Mouse (Mus musculus) midbrain, postnatal 0 days (tissue): Measurements from ENCODE around the gene Tcf25. TPM values are rescaled to one million over a fixed set of nuclear protein-coding genes. Genes with fewer than 3 reads are reported as not detected.

Experiments used
- ATAC-seq: fragments of 200-750 bp; cut with Nextera tagmentation; 2 replicates; pipeline ENCODE4 v1.8.0; 2017; ENCODE audit warnings: moderate number of reproducible peaks, mild to moderate bottlenecking, moderate TSS enrichment, moderate library complexity; ENCODE audit not compliant: low FRiP score
- DNase-seq: peaks from one replicate; pipeline ENCODE4 v3.0.0-alpha.2; 2015; ENCODE audit warnings: low spot score
- H3K27ac ChIP-seq: fragments of 300-500 bp; sonication (generic); 2 replicates; pipeline ENCODE4 v1.5.1; 2014; ENCODE audit warnings: low read depth, mild to moderate bottlenecking, low read length, mixed read lengths
- H3K27me3 ChIP-seq: fragments of 300-500 bp; sonication (generic); 2 replicates; pipeline ENCODE4 v1.6.1; 2014; ENCODE audit warnings: low read length, control low read depth, mixed read lengths; ENCODE audit not compliant: insufficient read depth
- H3K36me3 ChIP-seq: fragments of 300-500 bp; sonication (generic); 2 replicates; pipeline ENCODE4 v1.6.1; 2014; ENCODE audit warnings: low read length, control low read depth, mixed read lengths; ENCODE audit not compliant: insufficient read depth
- H3K4me1 ChIP-seq: fragments of 300-500 bp; sonication (generic); 2 replicates; pipeline ENCODE4 v1.6.1; 2014; ENCODE audit warnings: mild to moderate bottlenecking, control low read depth, antibody characterized with exemption, low read length, mixed read lengths; ENCODE audit not compliant: insufficient read depth
- H3K4me2 ChIP-seq: fragments of 300-500 bp; sonication (generic); 2 replicates; pipeline ENCODE4 v1.6.1; 2014; ENCODE audit warnings: low read depth, mild to moderate bottlenecking, low read length, mixed read lengths; ENCODE audit not compliant: poor library complexity, severe bottlenecking
- H3K4me3 ChIP-seq: fragments of 300-500 bp; sonication (generic); 2 replicates; pipeline ENCODE4 v1.5.1; 2014; ENCODE audit warnings: low read depth, mild to moderate bottlenecking, low read length, moderate library complexity
- H3K9ac ChIP-seq: fragments of 300-500 bp; sonication (generic); replicated peaks from 2 replicates; pipeline ENCODE4 v1.6.1; 2014; ENCODE audit warnings: mild to moderate bottlenecking, low read length, moderate library complexity, mixed read lengths; ENCODE audit not compliant: poor library complexity, severe bottlenecking
- H3K9me3 ChIP-seq: fragments of 300-500 bp; sonication (generic); 2 replicates; pipeline ENCODE4 v1.6.1; 2016; ENCODE audit warnings: low read length, control low read depth
- CTCF ChIP-seq: IDR thresholded peaks from 2 replicates; pipeline ENCODE4 v1.5.1; 2016; ENCODE audit warnings: antibody characterized with exemption, mild to moderate bottlenecking
- WGBS: fragments of 180-500 bp; shearing (Covaris S2); extraction: QIAGEN DNeasy Blood & Tissue Kit; methylation state at CpG from one replicate; pipeline ENCODE4 v1.1.7; 2014; 5-methylcytosine and 5-hydroxymethylcytosine counted together
- polyA plus RNA-seq: library from polyadenylated mRNA; unstranded; fragments of >200 nt; fragmentation: Nextera tagmentation; extraction: Ambion mirVana; gene quantifications from 2 replicates; pipeline ENCODE4 v1.2.1, GENCODE M21; 2015
- total RNA-seq: library from RNA; depleted of rRNA; stranded (reverse); fragments of >200 nt; gene quantifications from 2 replicates; pipeline ENCODE4 v1.2.3, GENCODE M21; 2014

Tcf25 gene
- total and polyA plus RNA-seq, 2 experiments from 2014 or later: 413 to 538 TPM

DNA sequence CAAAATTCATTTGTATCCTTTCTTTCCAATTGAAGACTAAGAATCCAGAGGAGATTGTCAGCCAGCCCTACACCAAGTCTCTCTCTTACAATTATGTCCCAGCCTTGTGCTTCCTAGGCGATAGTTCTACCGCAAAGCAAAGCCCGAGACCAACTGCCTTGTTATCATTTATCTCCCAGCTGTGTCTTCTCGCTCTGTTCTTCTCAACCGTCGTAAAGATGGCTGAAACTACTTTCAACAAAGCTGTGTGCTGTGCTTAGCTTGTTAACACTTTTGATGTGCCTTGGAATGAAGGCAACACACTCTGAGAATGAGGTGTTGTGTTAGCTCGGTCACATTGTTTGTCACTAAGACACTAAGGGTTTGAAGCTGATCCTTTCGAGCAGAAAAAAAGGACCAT lies 41.7 kb upstream of the Tcf25 start:
- Histone ChIP-seq H3K4me1 (peaks cover 10% of the 10 kb centered on the region; the same call in 1 of the 2 replicates), H3K4me2 (peak overlapping the region; percentile 79), H3K27me3 (no peaks in the 10 kb centered on the region), H3K36me3 (no peaks in the 10 kb centered on the region), H3K4me3 (peak overlapping the region; percentile 85), H3K27ac (peak overlapping the region; percentile 94), H3K9me3 (no peaks in the 10 kb centered on the region), H3K9ac (peak overlapping the region; percentile 86)
- WGBS: 19% methylated on average over 8 of the region's 8 CpGs
- DNase-seq (no peak), ATAC-seq (peak; percentile 18; the same call in 1 of the 2 replicates)
- TF ChIP-seq CTCF: no peak

DNA sequence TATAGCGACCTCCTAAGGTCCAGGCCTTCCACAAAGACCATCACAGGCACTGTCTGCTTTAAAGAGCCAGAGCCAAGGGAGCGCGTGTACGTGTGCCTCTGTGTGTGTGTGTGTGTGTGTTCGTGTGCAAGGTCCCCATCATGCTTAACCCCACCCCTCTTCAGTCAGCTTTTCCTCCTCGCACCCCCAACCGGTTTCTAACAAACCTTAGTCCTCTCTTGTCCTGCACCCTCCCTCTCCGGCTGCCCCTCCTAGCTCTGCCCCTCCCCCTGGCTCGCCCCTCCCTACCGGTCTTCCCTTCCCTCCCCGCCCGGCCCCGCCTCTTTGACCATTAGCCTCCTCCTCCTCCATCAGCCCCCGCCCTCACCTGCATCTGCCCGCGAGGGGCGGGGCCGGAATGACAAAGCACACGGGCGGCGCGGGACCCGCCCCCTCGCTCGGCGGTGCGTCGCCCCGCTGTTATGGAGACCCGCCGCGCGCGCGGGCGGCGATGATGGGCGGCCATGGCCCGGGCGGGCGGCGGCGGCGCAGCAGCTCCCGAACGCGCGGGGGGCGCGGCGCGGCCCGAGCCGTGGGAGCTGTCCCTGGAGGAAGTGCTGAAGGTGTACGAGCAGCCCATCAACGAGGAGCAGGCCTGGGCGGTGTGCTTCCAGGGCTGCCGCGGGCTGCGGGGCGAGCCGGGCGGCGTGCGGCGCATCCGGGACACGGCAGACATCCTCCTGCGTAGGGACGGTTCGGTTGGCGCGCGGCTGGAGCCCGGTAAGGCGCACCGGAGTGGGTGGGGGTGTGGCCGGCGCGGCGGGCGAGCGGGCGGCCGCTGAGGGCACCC lies 41.1 kb upstream of the Tcf25 start, which contains the start of gene Spire2:
Spire2 (plus strand) TSS at position 452 of the 829 bp plus-strand sequence.
- peak within 1 kb of the TSS; percentile 86 for H3K9ac ChIP-seq
- H3K4me1 ChIP-seq: peaks cover 10% of the 10 kb centered on the region; the same call in 1 of the 2 replicates
- DNase-seq: peak; percentile 93
- under 1% methylated on average over 43 of the region's 85 CpGs for WGBS
- H3K36me3 ChIP-seq: no peaks in the 10 kb centered on the region
- TF ChIP-seq CTCF: no peak
- ATAC-seq: peak; percentile 83
- H3K4me3 ChIP-seq: peak within 1 kb of the TSS; percentile 85
- peak within 1 kb of the TSS; percentile 94 for H3K27ac ChIP-seq
- no peaks in the 10 kb centered on the region for H3K9me3 ChIP-seq
- H3K27me3 ChIP-seq: no peaks in the 10 kb centered on the region
- H3K4me2 ChIP-seq: peak within 1 kb of the TSS; percentile 79

DNA sequence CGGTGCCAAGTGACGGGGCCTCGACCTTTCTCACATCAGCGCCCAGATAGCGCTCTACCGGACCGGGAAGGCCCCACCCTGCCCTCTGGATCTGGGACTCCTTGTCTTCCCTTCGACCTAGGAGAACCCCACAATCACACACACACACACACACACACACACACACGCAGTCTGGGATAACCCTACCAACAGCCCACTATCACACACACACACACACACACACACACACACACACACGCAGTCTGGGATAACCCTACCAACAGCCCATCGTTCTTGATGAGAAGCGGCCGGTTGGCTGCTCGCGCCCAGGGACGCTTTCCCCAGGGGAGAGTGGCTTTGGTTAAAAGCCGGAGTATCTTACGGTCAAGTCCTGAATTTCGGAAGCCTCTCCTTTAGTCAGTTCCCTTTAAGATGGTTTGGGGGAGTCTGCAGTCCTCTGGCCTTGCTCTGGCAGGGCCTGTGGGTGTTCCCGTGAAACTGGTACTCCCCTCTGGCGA lies 40.4 kb upstream of the Tcf25 start:
- Histone ChIP-seq H3K9ac (peak overlapping the region; percentile 86), H3K4me1 (peaks cover 10% of the 10 kb centered on the region; the same call in 1 of the 2 replicates), H3K27me3 (no peaks in the 10 kb centered on the region), H3K36me3 (no peaks in the 10 kb centered on the region), H3K9me3 (no peaks in the 10 kb centered on the region), H3K27ac (peak overlapping the region; percentile 94), H3K4me3 (peak overlapping the region; percentile 85), H3K4me2 (peak overlapping the region; percentile 79)
- ATAC-seq (peak; percentile 63), DNase-seq (peak; percentile 44)
- 4% methylated on average over 18 of the region's 21 CpGs for WGBS
- TF ChIP-seq CTCF: no peak

DNA sequence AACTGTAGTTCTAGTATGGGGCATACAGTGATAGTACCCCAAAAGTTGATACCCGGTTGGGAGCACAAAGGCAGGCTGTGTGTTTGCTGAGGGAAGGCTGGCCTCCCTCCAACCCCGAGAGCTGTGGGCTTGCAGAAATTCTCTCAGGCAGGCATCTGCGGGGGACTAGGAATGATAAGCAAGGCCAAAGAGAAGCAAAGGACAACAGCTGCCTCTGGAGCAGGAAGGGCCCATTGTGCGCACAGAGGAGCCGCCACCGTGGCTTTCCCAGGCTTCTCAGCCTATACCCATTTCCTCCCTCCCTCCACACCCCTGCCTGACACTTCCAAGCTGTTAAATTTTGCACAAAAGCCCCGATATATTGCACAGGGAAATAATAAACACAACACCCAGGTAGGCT lies 39.7 kb upstream of the Tcf25 start:
- Histone ChIP-seq H3K9ac (peak overlapping the region; percentile 86), H3K4me3 (peak overlapping the region; percentile 85), H3K36me3 (no peaks in the 10 kb centered on the region), H3K4me2 (peak overlapping the region; percentile 79), H3K9me3 (no peaks in the 10 kb centered on the region), H3K27ac (peak overlapping the region; percentile 94), H3K4me1 (peaks cover 10% of the 10 kb centered on the region; the same call in 1 of the 2 replicates), H3K27me3 (no peaks in the 10 kb centered on the region)
- no peak for ATAC-seq
- no peak for TF ChIP-seq CTCF
- peak; percentile 21 for DNase-seq
- under 1% methylated on average over 7 of the region's 7 CpGs for WGBS

DNA sequence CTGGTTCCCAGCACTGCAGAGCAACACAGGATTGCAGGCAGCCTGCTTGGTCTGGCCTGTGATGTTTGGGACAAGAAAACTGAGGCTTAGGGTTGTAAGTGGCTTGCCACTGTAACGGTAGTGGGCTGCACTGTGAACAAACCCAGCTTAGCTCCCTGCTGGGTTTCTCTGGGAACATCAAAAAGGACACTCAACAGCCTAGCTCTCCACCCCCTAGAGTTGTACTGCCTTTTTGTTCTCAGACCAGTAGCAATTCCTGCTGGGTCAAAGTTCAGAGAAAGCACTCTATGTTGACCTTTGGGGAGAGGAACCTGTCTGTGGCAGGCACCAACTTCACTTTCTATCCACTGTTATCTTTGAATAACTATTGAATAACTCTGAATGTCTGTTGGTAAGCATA lies 39.1 kb upstream of the Tcf25 start:
- Histone ChIP-seq H3K9ac (peak overlapping the region; percentile 86), H3K9me3 (no peaks in the 10 kb centered on the region), H3K4me2 (peak overlapping the region; percentile 79), H3K4me1 (peaks cover 10% of the 10 kb centered on the region; the same call in 1 of the 2 replicates), H3K27ac (peak overlapping the region; percentile 94), H3K36me3 (no peaks in the 10 kb centered on the region), H3K4me3 (peak overlapping the region; percentile 85), H3K27me3 (no peaks in the 10 kb centered on the region)
- no peak for TF ChIP-seq CTCF
- ATAC-seq (no peak), DNase-seq (no peak)
- WGBS: 4% methylated on average over 1 of the region's 1 CpGs

DNA sequence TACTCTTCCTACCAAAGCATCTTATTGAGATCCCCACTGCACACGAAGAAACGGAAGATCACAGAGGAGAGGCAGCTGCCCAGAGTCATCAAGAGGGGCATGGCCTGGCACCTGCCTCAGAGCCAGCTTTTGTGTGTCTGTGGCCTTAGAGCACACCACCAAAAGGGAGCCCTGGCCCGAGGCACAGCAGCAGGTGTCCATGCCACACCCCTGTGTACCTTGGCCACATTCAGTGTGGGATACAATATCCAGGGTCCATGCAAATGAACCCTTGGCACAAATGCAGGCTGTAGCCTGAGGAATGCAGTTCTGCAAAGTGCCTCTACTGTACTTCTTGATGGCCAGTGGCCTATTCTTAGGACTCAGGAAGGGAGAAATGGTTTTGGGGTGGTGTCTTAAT lies 36.1 kb upstream of the Tcf25 start:
- Histone ChIP-seq H3K36me3 (no peaks in the 10 kb centered on the region), H3K4me1 (peaks cover 10% of the 10 kb centered on the region; the same call in 1 of the 2 replicates), H3K4me2 (no peak overlapping the region), H3K27ac (no peak overlapping the region), H3K27me3 (no peaks in the 10 kb centered on the region), H3K4me3 (no peak overlapping the region), H3K9ac (no peak overlapping the region), H3K9me3 (no peaks in the 10 kb centered on the region)
- TF ChIP-seq CTCF: no peak
- WGBS: 95% methylated on average over 3 of the region's 3 CpGs
- DNase-seq (no peak), ATAC-seq (no peak)
